Mouse (Mus musculus): ENCODE measurements around the gene Olfm1. TPM values are rescaled to one million over a fixed set of nuclear protein-coding genes. Genes with fewer than 3 reads are reported as not detected.

Gene Olfm1
- total RNA-seq, 2 experiments from 2014 or later: 0.93 to 6.3 TPM

GRCm38 (mm10) chr2:28201441-28201841, 8.6 kb downstream of the Olfm1 start:
- ATAC-seq (replicated peaks; ENCODE audit: poor library complexity, severe bottlenecking): no peak

GRCm38 (mm10) chr2:28204167-28204566, 11.4 kb downstream of the Olfm1 start:
- peak; percentile 64 for ATAC-seq (replicated peaks; ENCODE audit: poor library complexity, severe bottlenecking)

- peak; percentile 20; the same call in 1 of the 2 replicates for ATAC-seq (replicated peaks; ENCODE audit: poor library complexity, severe bottlenecking)
Observed at GRCm38 (mm10) chr2:28204677-28205466, 12.1 kb downstream of the Olfm1 start.

- peak; percentile 69 for ATAC-seq (replicated peaks; ENCODE audit: poor library complexity, severe bottlenecking)
Observed at GRCm38 (mm10) chr2:28205467-28205805, 12.6 kb downstream of the Olfm1 start.

DNA sequence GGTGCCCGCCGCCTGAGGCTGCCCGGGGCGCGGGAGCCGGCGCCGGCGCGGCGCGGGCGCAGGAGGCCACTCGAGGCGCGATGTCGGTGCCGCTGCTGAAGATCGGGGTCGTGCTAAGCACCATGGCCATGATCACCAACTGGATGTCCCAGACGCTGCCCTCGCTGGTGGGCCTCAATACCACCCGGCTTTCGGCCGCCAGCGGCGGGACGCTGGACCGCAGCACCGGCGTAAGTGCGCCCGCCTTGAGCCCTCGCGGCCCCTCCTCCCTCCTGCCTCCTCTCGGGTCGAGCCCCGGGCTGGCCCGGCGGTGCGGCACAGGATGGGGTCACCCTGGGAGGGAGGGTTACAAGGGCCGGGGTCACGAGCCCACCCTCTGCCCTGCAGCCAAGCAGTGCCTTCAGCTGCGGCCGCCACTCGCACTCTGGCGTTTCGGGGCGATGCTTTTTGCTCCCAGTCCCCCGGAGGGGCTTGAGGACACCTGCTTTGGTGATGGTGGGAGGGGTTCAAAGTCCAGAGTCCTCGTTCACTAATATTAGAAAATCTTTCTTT, 13.2 kb downstream of the Olfm1 start:
- ATAC-seq (replicated peaks; ENCODE audit: poor library complexity, severe bottlenecking): no peak

- no peak for ATAC-seq (replicated peaks; ENCODE audit: poor library complexity, severe bottlenecking)
Observed at GRCm38 (mm10) chr2:28206472-28206871, 13.7 kb downstream of the Olfm1 start.

GRCm38 (mm10) chr2:28207200-28207750, 14.5 kb downstream of the Olfm1 start:
- ATAC-seq (replicated peaks; ENCODE audit: poor library complexity, severe bottlenecking): no peak

DNA sequence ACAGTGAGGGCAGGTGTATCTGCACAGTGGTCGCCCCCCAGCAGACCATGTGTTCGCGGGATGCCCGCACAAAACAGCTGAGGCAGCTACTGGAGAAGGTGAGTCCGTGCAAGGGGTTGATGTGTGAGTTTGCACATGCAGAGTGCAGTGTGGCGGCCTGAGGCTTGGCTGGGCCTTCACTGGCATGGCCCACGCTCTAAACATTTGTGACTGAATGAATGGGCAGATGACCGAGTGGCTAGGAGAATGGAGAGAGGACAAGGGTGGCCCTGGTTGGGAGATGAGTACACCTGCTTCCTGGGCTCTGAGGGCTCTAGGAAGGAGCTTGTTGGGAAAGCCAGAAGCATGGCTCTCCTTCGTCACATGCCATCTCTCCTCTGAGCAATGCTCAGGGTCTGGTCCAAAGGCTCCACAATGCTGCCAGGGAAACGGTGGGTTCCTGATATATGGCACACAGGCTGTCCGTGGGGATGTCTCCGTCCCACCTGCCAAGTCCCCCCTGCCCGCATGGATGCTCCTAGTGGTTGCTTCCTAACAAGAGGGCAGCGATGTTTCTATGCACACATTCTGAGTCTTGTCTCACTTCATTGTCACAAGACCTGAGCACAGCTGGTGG, 15.4 kb downstream of the Olfm1 start:
- no peak for ATAC-seq (replicated peaks; ENCODE audit: poor library complexity, severe bottlenecking)

DNA sequence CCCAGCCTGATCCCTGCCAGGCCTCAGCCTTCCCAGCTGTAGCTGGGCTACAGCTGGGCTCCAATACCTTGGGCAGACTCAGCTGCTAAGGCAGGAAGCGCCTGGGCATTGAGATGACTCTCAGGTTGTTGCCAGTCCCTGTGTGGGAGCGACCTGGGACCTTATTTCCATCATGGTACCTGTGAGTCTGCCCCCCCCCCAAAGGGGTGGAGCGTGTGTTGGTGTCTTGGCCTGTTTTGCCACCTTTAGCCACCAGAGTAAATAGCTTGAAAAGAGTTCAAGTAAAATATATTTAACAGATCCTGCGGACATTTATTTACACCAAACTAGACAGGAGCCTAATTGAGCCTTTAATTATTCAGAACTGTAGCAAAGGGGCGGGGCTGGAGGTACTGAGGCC, 16.4 kb downstream of the Olfm1 start:
- ATAC-seq (replicated peaks; ENCODE audit: poor library complexity, severe bottlenecking): no peak

DNA sequence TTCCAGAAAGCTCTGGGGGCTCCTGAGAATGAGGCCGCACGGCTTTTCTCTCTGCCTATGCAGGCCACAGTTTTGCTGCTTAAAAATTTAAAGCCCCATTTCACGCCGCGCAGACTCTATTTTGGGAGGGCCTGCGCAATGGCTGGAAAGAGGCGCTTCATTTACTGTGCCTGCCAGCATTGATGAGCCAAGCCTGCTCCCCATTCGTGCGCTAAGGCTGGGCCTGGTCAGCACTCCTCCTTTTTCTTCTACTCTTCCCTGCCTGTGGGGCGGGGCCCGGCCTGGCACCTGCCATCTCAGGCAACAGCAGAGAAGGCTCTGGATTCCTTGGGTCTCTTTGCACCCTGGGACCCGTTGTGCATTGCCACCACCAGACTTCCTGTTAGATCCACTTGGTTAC, 16.9 kb downstream of the Olfm1 start:
- ATAC-seq (replicated peaks; ENCODE audit: poor library complexity, severe bottlenecking): no peak

GRCm38 (mm10) chr2:28210273-28210672, 17.5 kb downstream of the Olfm1 start:
- ATAC-seq (replicated peaks; ENCODE audit: poor library complexity, severe bottlenecking): no peak

GRCm38 (mm10) chr2:28211531-28212281, 18.9 kb downstream of the Olfm1 start:
- ATAC-seq (replicated peaks; ENCODE audit: poor library complexity, severe bottlenecking): no peak

GRCm38 (mm10) chr2:28212911-28213310, 20.1 kb downstream of the Olfm1 start:
- ATAC-seq (replicated peaks; ENCODE audit: poor library complexity, severe bottlenecking): no peak

GRCm38 (mm10) chr2:28216211-28216775, 23.5 kb downstream of the Olfm1 start:
- no peak for ATAC-seq (replicated peaks; ENCODE audit: poor library complexity, severe bottlenecking)

DNA sequence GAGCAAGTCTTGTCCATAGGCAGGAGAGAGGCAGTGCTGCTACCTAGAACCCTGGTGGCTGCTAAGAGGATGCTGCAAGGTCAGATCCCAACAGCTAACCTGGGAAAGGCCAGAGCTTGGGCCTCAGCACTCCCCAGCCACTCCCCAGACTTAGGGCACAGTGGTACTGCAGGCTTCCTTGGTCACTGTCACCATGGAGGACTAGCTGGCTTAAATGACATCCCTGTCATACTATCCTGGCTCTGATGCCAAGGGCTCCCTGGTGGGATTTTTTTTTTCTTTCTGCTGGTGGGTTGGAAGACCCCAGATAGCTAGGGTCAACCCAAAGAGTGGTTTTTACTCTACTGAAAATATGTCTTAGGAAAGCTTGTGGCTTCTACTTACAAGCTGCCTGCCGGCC, 25.0 kb downstream of the Olfm1 start:
- no peak for ATAC-seq (replicated peaks; ENCODE audit: poor library complexity, severe bottlenecking)

GRCm38 (mm10) chr2:28218651-28219356, 26.0 kb downstream of the Olfm1 start:
- no peak for ATAC-seq (replicated peaks; ENCODE audit: poor library complexity, severe bottlenecking)

GRCm38 (mm10) chr2:28219625-28220024, 26.8 kb downstream of the Olfm1 start:
- no peak for ATAC-seq (replicated peaks; ENCODE audit: poor library complexity, severe bottlenecking)

DNA sequence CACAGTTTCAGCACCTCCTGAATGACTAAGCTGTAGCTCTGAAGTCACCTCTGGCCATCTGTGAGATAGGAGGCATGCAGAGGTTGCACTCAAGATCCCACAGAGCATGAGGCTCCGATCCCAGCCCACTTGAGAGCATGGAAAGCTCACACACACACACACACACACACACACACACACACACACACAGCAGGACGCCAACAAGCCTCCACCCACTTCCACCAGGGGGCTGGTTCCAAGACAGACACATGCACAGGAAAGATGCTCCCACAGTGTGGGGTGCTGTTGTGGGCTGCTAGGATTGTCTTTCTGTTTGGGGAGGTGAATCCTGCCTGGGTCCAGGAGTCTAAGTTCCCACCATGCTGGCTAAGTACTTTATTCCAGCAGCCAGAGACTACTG, 29.0 kb downstream of the Olfm1 start:
- ATAC-seq (replicated peaks; ENCODE audit: poor library complexity, severe bottlenecking): no peak

GRCm38 (mm10) chr2:28224819-28225218, 32.0 kb downstream of the Olfm1 start:
- no peak for ATAC-seq (replicated peaks; ENCODE audit: poor library complexity, severe bottlenecking)

GRCm38 (mm10) chr2:28225906-28226305, 33.1 kb downstream of the Olfm1 start:
- no peak for ATAC-seq (replicated peaks; ENCODE audit: poor library complexity, severe bottlenecking)
